Mouse (Mus musculus): ENCODE results near the gene Gm28171. TPM values are rescaled to one million over a fixed set of nuclear protein-coding genes. Genes with fewer than 3 reads are reported as not detected.

The Gm28171 gene
- not detected in 2 replicates for polyA plus RNA-seq (2012; rRNA removed)

DNA sequence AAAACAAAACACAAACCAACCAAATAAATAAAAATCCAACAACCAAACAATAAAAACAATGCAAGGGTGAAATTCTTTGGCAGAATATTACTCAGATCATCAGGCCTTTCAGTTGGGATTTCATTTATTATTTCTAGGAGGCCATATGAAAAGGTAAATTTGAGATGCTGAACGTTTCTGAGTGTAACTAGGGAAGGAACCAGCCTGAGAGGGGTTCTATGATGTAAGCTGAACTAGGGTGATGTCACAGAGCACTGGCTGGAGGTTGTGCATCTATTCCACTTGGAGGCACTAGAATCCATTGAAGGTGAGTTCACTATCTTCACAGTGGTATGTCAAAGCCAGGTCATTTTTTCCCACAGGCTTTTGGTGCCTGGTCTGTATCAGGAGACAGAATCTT, at the start of gene Gm28171:
Gm28171 (plus strand) TSS at position 301 of the 400 bp plus-strand sequence.

Other genes with a start within 250 kb of the Gm28171 start
- not detected in 2 replicates for gene Gm21854, start 136.4 kb upstream of the Gm28171 start, polyA plus RNA-seq (2012; rRNA removed)
- gene Gm20914, start 67.4 kb upstream of the Gm28171 start, polyA plus RNA-seq (2012; rRNA removed) = not detected in 2 replicates
- gene Gm21778, start 149.1 kb downstream of the Gm28171 start, polyA plus RNA-seq (2012; rRNA removed) = not detected in 2 replicates

Measured in stomach, adult 2 months (tissue).